Mouse (Mus musculus) heart, adult 2 months (tissue): ENCODE measurements around the gene Crot.
"Not testable (repeated sequence)": the region's sequence is repeated elsewhere in the genome, so short reads cannot be mapped to it uniquely, and the experiment has no call there.

Source experiments
- CTCF ChIP-seq: fragments of 200-600 bp; IDR thresholded peaks from 2 replicates; pipeline ENCODE4 v1.8.1; 2022; ENCODE audit warnings: antibody characterized with exemption, mild to moderate bottlenecking, moderate library complexity
- POLR2A ChIP-seq: fragments of 200-500 bp; IDR thresholded peaks from 2 replicates; pipeline ENCODE4 v1.6.1; 2011; ENCODE audit warnings: mild to moderate bottlenecking, low read depth, low read length, control low read depth; ENCODE audit not compliant: insufficient read depth

GRCm38 (mm10) chr5:9006585-9006984 lies 9.5 kb upstream of the Crot start:
- not testable (repeated sequence) for TF ChIP-seq POLR2A, CTCF
